Mouse (Mus musculus) stomach, postnatal 0 days (tissue): Measurements from ENCODE around the gene Pcyt2.

Experiments used
- CTCF ChIP-seq: IDR thresholded peaks from 2 replicates; pipeline ENCODE4 v1.5.1; 2016; ENCODE audit warnings: antibody characterized with exemption, low read depth, mild to moderate bottlenecking, moderate library complexity
- EP300 ChIP-seq: optimal IDR thresholded peaks from 2 replicates; pipeline ENCODE3; 2016; ENCODE audit warnings: antibody characterized with exemption

DNA sequence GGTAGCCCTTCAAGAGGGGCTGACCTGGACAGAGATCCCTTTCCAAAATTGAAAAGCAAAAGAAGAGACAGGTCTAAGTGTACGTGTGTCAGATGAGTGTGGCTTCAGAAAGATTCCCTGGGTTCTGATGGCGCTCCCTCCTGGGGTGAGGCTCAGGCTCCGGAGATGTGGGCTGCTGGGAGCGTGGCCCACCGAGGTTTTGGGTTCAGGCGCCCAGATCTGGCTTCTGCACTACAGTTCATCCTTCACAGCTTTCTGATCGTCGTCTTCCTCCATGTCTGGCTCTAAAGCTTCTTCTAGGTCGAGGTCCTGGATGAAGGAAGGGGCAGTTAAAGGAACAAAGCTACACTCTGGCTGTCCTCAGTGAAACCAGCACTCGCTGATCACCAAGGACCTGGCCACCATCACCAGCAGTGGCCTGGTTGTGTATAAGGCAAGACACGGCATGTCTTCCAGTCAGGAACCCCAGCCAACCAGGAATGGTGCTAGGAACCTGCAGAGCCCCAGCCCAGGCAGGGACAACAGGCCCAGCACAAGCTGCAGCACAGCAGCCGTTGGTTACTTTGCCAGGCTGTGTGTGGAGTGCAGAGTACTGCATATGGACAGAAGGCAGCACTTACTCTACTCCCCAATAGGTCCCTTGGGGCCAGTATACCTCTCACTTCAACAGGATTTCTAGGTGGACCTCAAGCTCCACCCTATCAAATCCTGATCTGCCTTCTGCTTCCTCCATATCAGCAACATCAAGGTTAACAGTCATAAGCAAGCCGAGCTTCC lies 56.6 kb downstream of the Pcyt2 start:
- TF ChIP-seq CTCF (no peak), EP300 (no peak)
